Mouse (Mus musculus) cortical plate, adult 2 months (tissue): ENCODE data around the gene Cdh22.

Source experiments
- CTCF ChIP-seq: fragments of 200-500 bp; IDR thresholded peaks from 2 replicates; pipeline ENCODE4 v1.5.1; 2011; ENCODE audit warnings: mild to moderate bottlenecking, control low read depth, low read length; ENCODE audit not compliant: insufficient read depth; ENCODE audit errors: extremely low read depth
- POLR2A ChIP-seq: fragments of 200-500 bp; IDR thresholded peaks from 2 replicates; pipeline ENCODE4 v1.6.1; 2011; ENCODE audit warnings: mild to moderate bottlenecking, low read length, control low read depth; ENCODE audit not compliant: insufficient read depth; ENCODE audit errors: extremely low read depth

DNA sequence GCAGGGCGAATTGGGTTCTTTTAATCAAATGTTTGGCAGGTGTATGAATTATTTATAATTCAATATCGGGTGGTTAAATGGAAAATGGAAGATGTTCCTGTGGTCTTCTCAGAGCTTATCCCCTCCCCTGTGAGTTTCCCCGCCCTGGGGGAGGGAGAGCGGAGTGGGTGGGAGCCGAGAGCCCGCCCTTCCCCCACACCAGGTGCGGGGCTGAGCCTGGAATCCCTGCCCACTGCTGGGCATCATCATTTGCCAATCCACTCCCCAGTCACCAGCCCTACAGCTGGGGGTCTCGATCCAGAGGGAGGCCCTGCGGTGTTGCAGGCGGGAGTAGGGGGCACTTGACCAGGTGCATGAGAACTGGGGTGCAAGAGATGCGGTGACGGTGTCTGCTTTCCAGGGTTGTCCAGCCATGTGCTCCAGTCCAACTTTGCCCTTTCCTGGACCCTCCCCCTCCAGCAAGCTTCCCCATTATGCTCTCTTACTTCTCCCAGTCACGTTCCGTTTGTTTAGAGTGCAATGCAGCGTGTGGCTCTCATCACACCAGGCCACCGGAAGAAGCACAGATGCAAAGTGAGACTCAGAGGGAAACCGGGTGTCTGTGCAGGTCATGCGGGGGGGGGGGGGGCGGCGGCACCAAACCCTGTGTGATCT is 23.1 kb downstream of the Cdh22 start:
- TF ChIP-seq CTCF: no peak
- TF ChIP-seq POLR2A: no peak
